Mouse (Mus musculus): ENCODE results near the gene Gbx2.

GRCm38 (mm10) chr1:89912392-89912791 is 18.6 kb downstream of the Gbx2 start:
- TF ChIP-seq POLR2A (IDR thresholded peaks at IDR 0.05; ENCODE audit: borderline replicate concordance, control insufficient read depth, low read depth, low read length) (no peak), CTCF (IDR thresholded peaks at IDR 0.05; ENCODE audit: control insufficient read depth, insufficient read depth, low read length) (no peak)
